Mouse (Mus musculus) small intestine, adult 2 months (tissue): Measurements from ENCODE around the gene Zfand6. TPM values are rescaled to one million over a fixed set of nuclear protein-coding genes. Genes with fewer than 3 reads are reported as not detected.

Experiments used
- H3K27ac ChIP-seq: fragments of 200-500 bp; 2 replicates; pipeline ENCODE4 v1.5.1; 2012; ENCODE audit warnings: low read depth, low read length, control low read depth, inconsistent platforms; ENCODE audit not compliant: insufficient read depth
- H3K27me3 ChIP-seq: fragments of 200-500 bp; 2 replicates; pipeline ENCODE4 v1.6.1; 2012; ENCODE audit warnings: mild to moderate bottlenecking, moderate library complexity, low read length, inconsistent platforms; ENCODE audit not compliant: control insufficient read depth, insufficient read depth
- H3K36me3 ChIP-seq: fragments of 200-500 bp; 2 replicates; pipeline ENCODE4 v1.6.1; 2012; ENCODE audit warnings: mild to moderate bottlenecking, low read length, control low read depth, inconsistent platforms; ENCODE audit not compliant: control insufficient read depth, insufficient read depth
- H3K4me1 ChIP-seq: fragments of 200-500 bp; 2 replicates; pipeline ENCODE4 v1.6.1; 2012; ENCODE audit warnings: low read length, inconsistent platforms, mixed read lengths; ENCODE audit not compliant: control insufficient read depth, insufficient read depth, insufficient read length
- H3K4me3 ChIP-seq: fragments of 200-500 bp; 2 replicates; pipeline ENCODE4 v1.5.1; 2012; ENCODE audit warnings: low read depth, mild to moderate bottlenecking, control low read depth, inconsistent platforms, low read length, moderate library complexity
- CTCF ChIP-seq: fragments of 200-500 bp; IDR thresholded peaks from 2 replicates; pipeline ENCODE4 v1.5.1; 2012; ENCODE audit warnings: low read depth, mild to moderate bottlenecking, control low read depth, inconsistent platforms, low read length, moderate library complexity, mixed read lengths; ENCODE audit not compliant: insufficient replicate concordance, insufficient read length; ENCODE audit errors: extremely low read depth
- POLR2A ChIP-seq: fragments of 200-500 bp; IDR thresholded peaks from 2 replicates; pipeline ENCODE4 v1.6.1; 2012; ENCODE audit warnings: low read depth, mild to moderate bottlenecking, control low read depth, inconsistent platforms, low read length, moderate library complexity
- WGBS: fragments of 180-500 bp; shearing (Covaris S2); methylation state at CpG from one replicate; pipeline ENCODE4 v1.1.7; 2018; 5-methylcytosine and 5-hydroxymethylcytosine counted together
- polyA plus RNA-seq: library from polyadenylated mRNA; depleted of rRNA; stranded (reverse); fragments of >200 nt; gene quantifications from 2 replicates; pipeline ENCODE4 v1.2.3, GENCODE M21; 2012

The Zfand6 gene
- polyA plus RNA-seq, 1 experiment: 73.8 TPM

DNA sequence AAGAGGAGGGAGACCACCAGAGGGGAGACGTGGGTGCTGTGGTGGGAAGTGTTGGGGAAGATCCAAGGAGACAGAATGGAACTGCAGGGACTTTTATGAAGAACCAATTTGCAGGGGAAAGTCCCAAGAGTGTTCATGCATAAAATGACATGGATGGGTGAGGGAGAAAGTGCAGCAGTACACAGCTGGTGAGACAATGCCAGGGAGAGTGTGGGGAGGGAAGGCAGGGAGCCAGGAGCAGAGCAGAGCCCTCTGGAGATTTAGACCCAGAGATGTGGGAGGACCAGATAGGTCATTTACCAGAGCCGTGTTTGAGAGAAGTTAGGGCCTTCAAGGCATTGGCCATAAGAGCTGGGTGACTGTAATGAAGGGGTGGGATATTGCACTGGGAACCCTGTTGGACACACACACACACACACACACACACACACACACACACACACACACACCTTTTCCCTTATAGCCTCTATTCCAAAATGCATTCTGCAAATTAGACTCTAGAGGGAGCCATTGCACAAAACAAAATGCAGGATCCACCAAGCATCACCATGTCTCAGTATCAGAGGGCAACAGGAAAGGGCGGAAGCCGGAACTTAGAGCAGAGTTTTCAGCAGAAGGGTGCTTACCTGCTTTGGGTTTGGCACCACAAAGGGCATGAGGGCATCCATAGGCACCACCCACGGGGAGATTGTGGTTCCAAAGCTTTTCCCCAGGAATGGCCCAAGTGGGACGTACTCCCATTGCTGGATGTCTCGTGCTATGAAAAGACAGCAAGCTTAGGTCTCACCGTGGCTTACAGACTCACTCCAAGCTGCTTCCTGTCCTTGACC, 95.5 kb downstream of the Zfand6 start:
- Histone ChIP-seq H3K4me1 (no peaks in the 10 kb centered on the region; the same call in 1 of the 2 replicates), H3K4me3 (no peak overlapping the region)
- 38% methylated on average over 8 of the region's 8 CpGs for WGBS

DNA sequence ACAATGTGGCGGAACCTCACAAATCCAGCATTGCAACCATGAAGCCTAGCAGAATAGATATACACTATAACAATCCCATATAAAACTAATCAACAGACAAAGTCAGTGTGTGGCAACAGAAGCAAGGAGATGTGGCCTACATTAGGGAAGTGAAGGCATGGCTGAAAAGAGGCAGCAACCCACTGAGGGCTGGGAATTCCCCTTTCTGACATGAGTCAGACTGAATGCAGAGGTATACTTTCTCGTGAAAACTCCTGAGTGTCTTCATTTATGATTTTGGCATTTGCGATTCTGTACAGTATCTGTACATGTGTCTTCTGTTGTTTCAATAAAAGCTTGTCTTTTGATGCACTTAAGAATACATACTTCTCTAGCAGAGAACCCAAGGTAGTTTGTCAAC, 98.4 kb downstream of the Zfand6 start:
- WGBS: 74% methylated on average over 3 of the region's 3 CpGs
- Histone ChIP-seq H3K27me3 (no peaks in the 10 kb centered on the region), H3K4me3 (no peak overlapping the region), H3K4me1 (no peaks in the 10 kb centered on the region; the same call in 1 of the 2 replicates), H3K27ac (no peak overlapping the region), H3K36me3 (no peaks in the 10 kb centered on the region)
- no peak for TF ChIP-seq POLR2A
- TF ChIP-seq CTCF: no peak

More for the DNA sequence above, 95.5 kb downstream of the Zfand6 start:
- Histone ChIP-seq H3K27me3 (no peaks in the 10 kb centered on the region), H3K36me3 (no peaks in the 10 kb centered on the region), H3K27ac (no peak overlapping the region)
- TF ChIP-seq CTCF: 0 out of 2 replicates have a peak, but pooled peaks have one; percentile 46
- no peak for TF ChIP-seq POLR2A

DNA sequence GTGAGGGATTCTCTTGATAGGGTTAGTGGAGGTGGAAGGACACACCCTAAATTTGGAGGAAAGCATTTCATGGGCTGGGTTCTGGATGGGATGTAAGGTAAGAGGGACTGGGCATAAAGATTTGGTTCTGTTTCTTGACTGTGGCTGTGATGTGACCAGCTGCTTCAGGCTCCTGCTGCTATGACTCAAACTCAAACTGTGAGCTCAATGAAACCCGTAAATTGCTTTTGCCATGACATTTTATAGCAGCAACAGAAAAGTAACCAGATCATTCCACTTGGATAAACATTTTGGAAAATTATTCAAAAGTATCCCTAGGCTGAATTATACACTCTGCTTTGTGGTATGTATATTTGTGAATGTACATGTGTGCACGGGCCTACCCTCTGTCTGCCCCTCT, 99.1 kb downstream of the Zfand6 start:
- no peak overlapping the region for H3K4me3 ChIP-seq
- no peaks in the 10 kb centered on the region for H3K27me3 ChIP-seq
- no peak overlapping the region for H3K27ac ChIP-seq
- TF ChIP-seq CTCF (no peak), POLR2A (no peak)
- no peaks in the 10 kb centered on the region; the same call in 1 of the 2 replicates for H3K4me1 ChIP-seq
- 88% methylated on average over 2 of the region's 2 CpGs for WGBS
- no peaks in the 10 kb centered on the region for H3K36me3 ChIP-seq

DNA sequence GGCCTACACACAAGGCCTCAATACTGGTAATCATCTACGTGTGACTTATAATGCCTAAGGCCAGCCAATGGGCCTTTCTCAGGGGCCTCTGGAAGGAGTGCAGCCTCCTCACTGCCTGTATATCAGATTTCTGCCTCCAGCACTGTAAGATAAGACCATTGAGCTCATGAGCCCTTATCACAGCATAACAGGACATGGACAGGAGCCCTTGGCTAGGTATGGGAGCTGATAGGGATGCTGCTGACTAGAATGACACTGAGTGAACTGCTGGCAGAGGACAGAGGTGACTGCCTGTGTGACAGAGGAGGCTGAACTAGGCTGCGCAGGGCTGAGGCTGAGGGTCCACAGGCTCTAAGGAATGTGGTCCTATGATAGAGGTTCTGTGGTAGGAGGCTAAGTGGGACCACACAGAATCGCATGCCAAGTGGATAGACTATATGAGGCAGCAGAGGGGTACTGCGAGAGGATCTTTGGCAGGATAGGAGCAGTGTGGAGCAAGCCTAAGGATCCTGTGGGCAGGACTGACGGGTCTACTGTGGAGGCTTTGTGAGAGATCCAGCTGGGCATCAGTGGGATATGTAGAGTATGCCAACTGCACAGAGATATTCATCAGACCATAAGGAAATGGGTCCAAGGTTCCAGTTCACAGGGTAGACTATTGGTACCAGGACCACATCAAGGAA, 102.5 kb downstream of the Zfand6 start:
- no peak overlapping the region for H3K4me3 ChIP-seq

DNA sequence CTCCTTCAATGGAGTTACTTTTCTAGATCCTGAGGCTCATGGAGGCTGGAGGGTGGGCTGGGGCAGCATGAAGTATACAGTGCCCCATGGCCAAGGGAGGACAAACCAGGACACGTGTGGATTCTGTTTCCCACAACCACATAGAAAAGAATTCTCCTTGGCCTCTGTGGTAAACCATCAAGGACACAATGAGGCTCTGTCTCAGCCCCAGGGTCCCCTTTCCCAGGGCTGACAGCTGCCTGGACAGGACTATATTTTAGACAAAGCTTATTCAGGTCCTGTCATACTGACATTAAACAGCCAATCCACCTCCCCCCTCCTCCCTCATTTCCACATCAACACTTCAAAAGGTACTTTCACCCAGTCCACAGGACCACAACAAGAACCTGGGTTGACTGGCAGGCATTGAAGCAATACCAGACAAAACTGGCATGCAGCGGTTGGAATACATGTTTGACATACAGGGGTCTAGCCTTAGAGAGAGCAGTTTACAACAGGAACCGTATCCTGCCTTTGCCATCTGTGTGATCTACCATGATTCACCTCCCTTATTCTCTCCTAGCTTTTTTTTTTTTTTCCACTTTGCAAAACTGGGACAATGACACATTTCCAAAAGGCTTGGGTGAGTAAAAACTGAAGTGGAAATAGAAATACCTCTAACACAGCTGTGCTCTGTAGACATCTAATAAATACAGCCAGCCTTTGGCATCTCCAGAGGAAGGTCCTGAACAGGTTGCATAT, 103.2 kb downstream of the Zfand6 start:
- Histone ChIP-seq H3K36me3 (no peaks in the 10 kb centered on the region), H3K4me3 (no peak overlapping the region), H3K4me1 (no peaks in the 10 kb centered on the region), H3K27ac (no peak overlapping the region), H3K27me3 (no peaks in the 10 kb centered on the region)
- 83% methylated on average over 3 of the region's 3 CpGs for WGBS
- TF ChIP-seq POLR2A (no peak), CTCF (no peak)

More for the DNA sequence above, 102.5 kb downstream of the Zfand6 start:
- no peaks in the 10 kb centered on the region for H3K36me3 ChIP-seq
- WGBS: 80% methylated on average over 5 of the region's 5 CpGs
- no peak overlapping the region for H3K27ac ChIP-seq
- no peaks in the 10 kb centered on the region for H3K27me3 ChIP-seq
- no peaks in the 10 kb centered on the region for H3K4me1 ChIP-seq
- TF ChIP-seq CTCF: no peak
- TF ChIP-seq POLR2A: no peak

DNA sequence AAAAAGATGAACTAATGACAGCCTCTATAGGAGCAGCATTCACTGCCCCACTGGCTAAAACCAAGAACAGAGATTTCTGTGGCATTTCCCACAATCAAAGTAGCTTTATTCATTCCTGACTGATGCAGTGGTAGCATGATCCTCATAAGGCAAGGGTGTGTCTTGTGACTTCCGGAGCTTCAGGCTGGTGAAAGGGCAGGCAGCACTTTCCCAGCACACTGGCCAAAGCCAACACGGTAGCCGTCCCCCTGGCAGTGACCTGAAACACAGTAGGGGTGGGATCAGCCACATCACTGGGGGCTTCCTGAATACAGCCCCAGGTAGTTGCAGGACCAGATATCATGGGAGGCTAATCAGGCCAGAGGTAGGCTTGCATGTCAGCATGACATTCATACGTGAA, 104.7 kb downstream of the Zfand6 start:
- Histone ChIP-seq H3K27ac (no peak overlapping the region), H3K27me3 (no peaks in the 10 kb centered on the region), H3K4me3 (no peak overlapping the region), H3K36me3 (no peaks in the 10 kb centered on the region), H3K4me1 (no peaks in the 10 kb centered on the region)
- no peak for TF ChIP-seq CTCF
- no peak for TF ChIP-seq POLR2A
- 82% methylated on average over 4 of the region's 4 CpGs for WGBS
